Mouse (Mus musculus) liver, postnatal 0 days (tissue): Measurements from ENCODE around the gene Sox30.

Source experiments
- CTCF ChIP-seq: sonication (generic); IDR thresholded peaks from 2 replicates; pipeline ENCODE4 v1.5.1; 2016; ENCODE audit warnings: antibody characterized with exemption, low read depth
- EP300 ChIP-seq: IDR thresholded peaks from 2 replicates; pipeline ENCODE4 v1.6.1; 2016; ENCODE audit warnings: antibody characterized with exemption, low read depth, mild to moderate bottlenecking

DNA sequence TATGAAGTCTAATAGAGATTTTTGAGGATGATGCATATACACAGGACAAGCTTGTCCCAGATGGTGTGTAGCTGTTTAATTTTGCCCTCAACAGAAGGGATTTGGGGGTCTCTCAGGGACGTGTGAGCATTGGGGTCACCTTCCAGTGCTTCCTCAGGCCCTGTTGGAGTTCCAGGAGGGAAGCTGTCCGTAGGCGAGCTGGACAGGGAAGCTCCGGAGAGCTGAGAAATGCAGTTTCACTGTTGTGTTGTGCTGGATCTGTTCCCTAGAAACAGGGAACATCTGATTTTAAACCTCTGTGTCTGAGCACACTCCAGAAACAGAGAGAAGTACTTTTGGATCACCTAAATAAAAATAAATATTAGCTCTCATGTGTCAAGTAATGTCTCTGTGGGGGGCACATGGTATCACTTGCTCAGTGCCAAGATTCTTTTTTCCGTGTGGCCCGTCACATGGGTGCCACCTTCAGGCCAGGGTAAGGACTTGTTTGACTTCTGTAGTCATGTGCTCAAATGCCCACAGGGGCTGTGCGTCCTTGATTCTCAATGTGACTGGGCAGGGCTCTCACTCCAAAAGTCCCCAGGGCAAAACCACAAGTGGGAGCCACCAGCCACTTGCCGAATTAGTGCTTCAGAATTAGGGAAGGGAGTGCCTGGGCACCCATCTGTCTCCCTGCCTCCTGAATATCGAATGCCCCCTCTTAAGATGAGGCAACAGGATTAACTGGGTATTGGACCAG, 83.1 kb downstream of the Sox30 start:
- TF ChIP-seq EP300 (no peak), CTCF (peak; percentile 50)
